Mouse (Mus musculus) frontal cortex, postnatal 10 days (tissue): Measurements from ENCODE around the gene Rnf39.
A peak's percentile ranks its signal among the peaks of the same experiment; 100 is the strongest.
"Not testable (repeated sequence)": the region's sequence is repeated elsewhere in the genome, so short reads cannot be mapped to it uniquely, and the experiment has no call there.

ENCODE experiments used
- DNase-seq, 2 experiments: peaks; one replicate each; pipeline ENCODE4 v3.0.0; 2022; ENCODE audit warnings: low spot score in 2 of 2, mixed read lengths in 1 of 2

Gene Rnf39

GRCm38 (mm10) chr17:36982253-36983155, 39.8 kb downstream of the Rnf39 start:
- no peak for DNase-seq

GRCm38 (mm10) chr17:36988475-36988874, 45.8 kb downstream of the Rnf39 start:
- DNase-seq = no peak

GRCm38 (mm10) chr17:36989437-36989836, 46.7 kb downstream of the Rnf39 start, which contains the start of gene H2-M5:
Gene H2-M5, minus strand, starts transcription at chr17:36989537.
- DNase-seq = no peak

- DNase-seq = not testable (repeated sequence)
Measured at GRCm38 (mm10) chr17:36990630-36991029, 47.9 kb downstream of the Rnf39 start.

- DNase-seq = no peak
Measured at GRCm38 (mm10) chr17:36992336-36993104, 49.8 kb downstream of the Rnf39 start.

GRCm38 (mm10) chr17:36993770-36994325, 51.1 kb downstream of the Rnf39 start:
- no peak for DNase-seq

GRCm38 (mm10) chr17:36994528-36994927, 51.8 kb downstream of the Rnf39 start:
- no peak for DNase-seq

- no peak for DNase-seq
Measured at GRCm38 (mm10) chr17:36995448-36995847, 52.7 kb downstream of the Rnf39 start.

- DNase-seq = peak in 1 of 2 experiments; percentile 62
Measured at GRCm38 (mm10) chr17:36997033-36997735, 54.5 kb downstream of the Rnf39 start.
